Mouse (Mus musculus): ENCODE measurements around the gene Pmpca. TPM values are rescaled to one million over a fixed set of nuclear protein-coding genes. Genes with fewer than 3 reads are reported as not detected.
A peak's percentile ranks its signal among the peaks of the same experiment; 100 is the strongest.

Pmpca gene
- polyA plus RNA-seq, 1 experiment from 2014 or later, result 83.2 TPM

GRCm38 (mm10) chr2:26403306-26403705 is 14.2 kb downstream of the Pmpca start:
- no peak overlapping the region for H3K27ac ChIP-seq (ENCODE audit: low read length)
- H3K9ac ChIP-seq (replicated peaks; ENCODE audit: low read depth, low read length), result no peak overlapping the region
- WGBS, result 68% methylated on average over 8 of the region's 8 CpGs
- no peak for ATAC-seq (ENCODE audit: insufficient number of reproducible peaks, insufficient read depth, low FRiP score, low read depth)
- H3K4me2 ChIP-seq (replicated peaks; ENCODE audit: low read depth, low read length), result no peak overlapping the region
- peaks cover 13% of the 10 kb centered on the region for H3K4me1 ChIP-seq (ENCODE audit: control insufficient read depth, insufficient read depth, low read length)
- no peaks in the 10 kb centered on the region for H3K27me3 ChIP-seq (ENCODE audit: control insufficient read depth, insufficient read depth, low read length)
- H3K36me3 ChIP-seq (ENCODE audit: control insufficient read depth, insufficient read depth, low read length), result peaks cover 38% of the 10 kb centered on the region
- H3K9me3 ChIP-seq (ENCODE audit: control insufficient read depth, low read depth, low read length), result no peaks in the 10 kb centered on the region
- H3K4me3 ChIP-seq (ENCODE audit: low read depth, low read length), result no peak overlapping the region

GRCm38 (mm10) chr2:26408515-26409356 is 19.6 kb downstream of the Pmpca start, which contains the start of gene Inpp5e:
Gene Inpp5e, minus strand, starts transcription at chr2:26409203.
- Histone ChIP-seq H3K36me3 (ENCODE audit: control insufficient read depth, insufficient read depth, low read length) (peaks cover 18% of the 10 kb centered on the region), H3K4me1 (ENCODE audit: control insufficient read depth, insufficient read depth, low read length) (peaks cover 15% of the 10 kb centered on the region)

GRCm38 (mm10) chr2:26409362-26409761 is 20.2 kb downstream of the Pmpca start:
- no peaks in the 10 kb centered on the region for H3K9me3 ChIP-seq (ENCODE audit: control insufficient read depth, low read depth, low read length)
- WGBS, result 61% methylated on average over 3 of the region's 3 CpGs
- no peak overlapping the region; the same call in 1 of the 2 replicates for H3K27ac ChIP-seq (ENCODE audit: low read length)
- ATAC-seq (ENCODE audit: insufficient number of reproducible peaks, insufficient read depth, low FRiP score, low read depth), result 0 out of 2 replicates have a peak, but pooled peaks have one; percentile 12
- H3K9ac ChIP-seq (replicated peaks; ENCODE audit: low read depth, low read length), result no peak overlapping the region
- peaks cover 15% of the 10 kb centered on the region for H3K4me1 ChIP-seq (ENCODE audit: control insufficient read depth, insufficient read depth, low read length)
- no peak overlapping the region for H3K4me3 ChIP-seq (ENCODE audit: low read depth, low read length)
- H3K36me3 ChIP-seq (ENCODE audit: control insufficient read depth, insufficient read depth, low read length), result peaks cover 24% of the 10 kb centered on the region
- H3K27me3 ChIP-seq (ENCODE audit: control insufficient read depth, insufficient read depth, low read length), result no peaks in the 10 kb centered on the region
- no peak overlapping the region for H3K4me2 ChIP-seq (replicated peaks; ENCODE audit: low read depth, low read length)

More at GRCm38 (mm10) chr2:26408515-26409356, 19.6 kb downstream of the Pmpca start, which contains the start of gene Inpp5e:
- WGBS, result under 1% methylated on average over 57 of the region's 57 CpGs
- Histone ChIP-seq H3K27me3 (ENCODE audit: control insufficient read depth, insufficient read depth, low read length) (no peaks in the 10 kb centered on the region), H3K9ac (replicated peaks; ENCODE audit: low read depth, low read length) (peak within 1 kb of the TSS; percentile 82), H3K4me3 (ENCODE audit: low read depth, low read length) (peak within 1 kb of the TSS; percentile 94), H3K4me2 (replicated peaks; ENCODE audit: low read depth, low read length) (peak within 1 kb of the TSS; percentile 93), H3K9me3 (ENCODE audit: control insufficient read depth, low read depth, low read length) (no peaks in the 10 kb centered on the region), H3K27ac (ENCODE audit: low read length) (peak within 1 kb of the TSS; percentile 71; the same call in 1 of the 2 replicates)
- ATAC-seq (ENCODE audit: insufficient number of reproducible peaks, insufficient read depth, low FRiP score, low read depth), result peak; percentile 95

GRCm38 (mm10) chr2:26410091-26410490 is 21.0 kb downstream of the Pmpca start:
- H3K9me3 ChIP-seq (ENCODE audit: control insufficient read depth, low read depth, low read length), result no peaks in the 10 kb centered on the region
- H3K4me2 ChIP-seq (replicated peaks; ENCODE audit: low read depth, low read length), result no peak overlapping the region
- 81% methylated on average over 5 of the region's 5 CpGs for WGBS
- ATAC-seq (ENCODE audit: insufficient number of reproducible peaks, insufficient read depth, low FRiP score, low read depth), result no peak
- peaks cover 15% of the 10 kb centered on the region for H3K4me1 ChIP-seq (ENCODE audit: control insufficient read depth, insufficient read depth, low read length)
- H3K27ac ChIP-seq (ENCODE audit: low read length), result no peak overlapping the region
- H3K27me3 ChIP-seq (ENCODE audit: control insufficient read depth, insufficient read depth, low read length), result no peaks in the 10 kb centered on the region
- H3K9ac ChIP-seq (replicated peaks; ENCODE audit: low read depth, low read length), result no peak overlapping the region
- peaks cover 30% of the 10 kb centered on the region for H3K36me3 ChIP-seq (ENCODE audit: control insufficient read depth, insufficient read depth, low read length)
- H3K4me3 ChIP-seq (ENCODE audit: low read depth, low read length), result no peak overlapping the region

- Histone ChIP-seq H3K4me1 (ENCODE audit: control insufficient read depth, insufficient read depth, low read length) (peaks cover 15% of the 10 kb centered on the region), H3K4me2 (replicated peaks; ENCODE audit: low read depth, low read length) (no peak overlapping the region), H3K4me3 (ENCODE audit: low read depth, low read length) (no peak overlapping the region), H3K9ac (replicated peaks; ENCODE audit: low read depth, low read length) (no peak overlapping the region), H3K9me3 (ENCODE audit: control insufficient read depth, low read depth, low read length) (no peaks in the 10 kb centered on the region), H3K27me3 (ENCODE audit: control insufficient read depth, insufficient read depth, low read length) (no peaks in the 10 kb centered on the region), H3K36me3 (ENCODE audit: control insufficient read depth, insufficient read depth, low read length) (peaks cover 39% of the 10 kb centered on the region), H3K27ac (ENCODE audit: low read length) (no peak overlapping the region)
- ATAC-seq (ENCODE audit: insufficient number of reproducible peaks, insufficient read depth, low FRiP score, low read depth), result no peak
- 65% methylated on average over 4 of the region's 5 CpGs for WGBS
Measured at GRCm38 (mm10) chr2:26410931-26411411, 21.8 kb downstream of the Pmpca start.

GRCm38 (mm10) chr2:26417066-26417465 is 27.9 kb downstream of the Pmpca start:
- H3K27me3 ChIP-seq (ENCODE audit: control insufficient read depth, insufficient read depth, low read length), result no peaks in the 10 kb centered on the region
- ATAC-seq (ENCODE audit: insufficient number of reproducible peaks, insufficient read depth, low FRiP score, low read depth), result no peak
- no peaks in the 10 kb centered on the region for H3K9me3 ChIP-seq (ENCODE audit: control insufficient read depth, low read depth, low read length)
- H3K36me3 ChIP-seq (ENCODE audit: control insufficient read depth, insufficient read depth, low read length), result peaks cover 84% of the 10 kb centered on the region
- H3K27ac ChIP-seq (ENCODE audit: low read length), result no peak overlapping the region
- no peak overlapping the region for H3K9ac ChIP-seq (replicated peaks; ENCODE audit: low read depth, low read length)
- no peak overlapping the region for H3K4me2 ChIP-seq (replicated peaks; ENCODE audit: low read depth, low read length)
- H3K4me1 ChIP-seq (ENCODE audit: control insufficient read depth, insufficient read depth, low read length), result no peaks in the 10 kb centered on the region
- no peak overlapping the region for H3K4me3 ChIP-seq (ENCODE audit: low read depth, low read length)

- 91% methylated on average over 1 of the region's 1 CpGs for WGBS
- Histone ChIP-seq H3K36me3 (ENCODE audit: control insufficient read depth, insufficient read depth, low read length) (peaks cover 87% of the 10 kb centered on the region), H3K27ac (ENCODE audit: low read length) (no peak overlapping the region), H3K9me3 (ENCODE audit: control insufficient read depth, low read depth, low read length) (no peaks in the 10 kb centered on the region), H3K9ac (replicated peaks; ENCODE audit: low read depth, low read length) (no peak overlapping the region), H3K27me3 (ENCODE audit: control insufficient read depth, insufficient read depth, low read length) (no peaks in the 10 kb centered on the region), H3K4me1 (ENCODE audit: control insufficient read depth, insufficient read depth, low read length) (no peaks in the 10 kb centered on the region), H3K4me3 (ENCODE audit: low read depth, low read length) (no peak overlapping the region), H3K4me2 (replicated peaks; ENCODE audit: low read depth, low read length) (no peak overlapping the region)
- ATAC-seq (ENCODE audit: insufficient number of reproducible peaks, insufficient read depth, low FRiP score, low read depth), result no peak
Measured at GRCm38 (mm10) chr2:26418120-26418519, 29.0 kb downstream of the Pmpca start.

GRCm38 (mm10) chr2:26421969-26422368 is 32.8 kb downstream of the Pmpca start:
- no peaks in the 10 kb centered on the region for H3K4me1 ChIP-seq (ENCODE audit: control insufficient read depth, insufficient read depth, low read length)
- no peak overlapping the region for H3K9ac ChIP-seq (replicated peaks; ENCODE audit: low read depth, low read length)
- no peak overlapping the region for H3K4me2 ChIP-seq (replicated peaks; ENCODE audit: low read depth, low read length)
- H3K27me3 ChIP-seq (ENCODE audit: control insufficient read depth, insufficient read depth, low read length), result no peaks in the 10 kb centered on the region
- H3K36me3 ChIP-seq (ENCODE audit: control insufficient read depth, insufficient read depth, low read length), result peaks cover 86% of the 10 kb centered on the region
- ATAC-seq (ENCODE audit: insufficient number of reproducible peaks, insufficient read depth, low FRiP score, low read depth), result no peak
- no peak overlapping the region for H3K4me3 ChIP-seq (ENCODE audit: low read depth, low read length)
- no peaks in the 10 kb centered on the region for H3K9me3 ChIP-seq (ENCODE audit: control insufficient read depth, low read depth, low read length)
- H3K27ac ChIP-seq (ENCODE audit: low read length), result no peak overlapping the region
- 96% methylated on average over 2 of the region's 2 CpGs for WGBS
